Mouse (Mus musculus) limb, embryonic 14.5 days (tissue): ENCODE measurements around the gene Itga9. TPM values are rescaled to one million over a fixed set of nuclear protein-coding genes. Genes with fewer than 3 reads are reported as not detected.

ENCODE experiments used
- ATAC-seq: fragments of 200-750 bp; cut with Nextera tagmentation; 2 replicates; pipeline ENCODE4 v1.8.0; 2017; ENCODE audit warnings: low read depth, moderate number of reproducible peaks, moderate TSS enrichment; ENCODE audit not compliant: low FRiP score
- DNase-seq: peaks from one replicate; pipeline ENCODE4 v3.0.0-alpha.2; 2015; ENCODE audit warnings: low spot score
- H3K27ac ChIP-seq: fragments of 300-500 bp; sonication (generic); replicated peaks from 2 replicates; pipeline ENCODE4 v1.5.1; 2014; ENCODE audit warnings: low read depth, mild to moderate bottlenecking, low read length, moderate library complexity, mixed read lengths
- H3K27me3 ChIP-seq: fragments of 300-500 bp; sonication (generic); 2 replicates; pipeline ENCODE4 v1.6.1; 2014; ENCODE audit warnings: low read length, mixed read lengths; ENCODE audit not compliant: control insufficient read depth, insufficient read depth
- H3K36me3 ChIP-seq: fragments of 300-500 bp; sonication (generic); 2 replicates; pipeline ENCODE4 v1.6.1; 2014; ENCODE audit warnings: mild to moderate bottlenecking, low read length, moderate library complexity, mixed read lengths; ENCODE audit not compliant: control insufficient read depth, insufficient read depth
- H3K4me1 ChIP-seq: fragments of 300-500 bp; sonication (generic); 2 replicates; pipeline ENCODE4 v1.6.1; 2014; ENCODE audit warnings: antibody characterized with exemption, low read length, mixed read lengths; ENCODE audit not compliant: control insufficient read depth, insufficient read depth
- H3K4me2 ChIP-seq: fragments of 300-500 bp; sonication (generic); replicated peaks from 2 replicates; pipeline ENCODE4 v1.6.1; 2014; ENCODE audit warnings: low read depth, mild to moderate bottlenecking, low read length, moderate library complexity; ENCODE audit not compliant: severe bottlenecking
- H3K4me3 ChIP-seq: fragments of 300-500 bp; sonication (generic); replicated peaks from 2 replicates; pipeline ENCODE4 v1.5.1; 2014; ENCODE audit warnings: low read length
- H3K9ac ChIP-seq: fragments of 300-500 bp; sonication (generic); 2 replicates; pipeline ENCODE4 v1.6.1; 2014; ENCODE audit warnings: mild to moderate bottlenecking, low read depth, low read length, moderate library complexity; ENCODE audit not compliant: severe bottlenecking
- H3K9me3 ChIP-seq: fragments of 300-500 bp; sonication (generic); 2 replicates; pipeline ENCODE4 v1.6.1; 2016; ENCODE audit warnings: low read length; ENCODE audit not compliant: control insufficient read depth
- POLR2A ChIP-seq: fragments of 200-500 bp; IDR thresholded peaks from 2 replicates; pipeline ENCODE4 v1.8.0; 2012; ENCODE audit warnings: inconsistent platforms, mild to moderate bottlenecking, moderate library complexity, borderline replicate concordance; ENCODE audit not compliant: insufficient read depth, insufficient read length; ENCODE audit errors: extremely low read depth
- WGBS: fragments of 180-500 bp; shearing (Covaris S2); extraction: QIAGEN DNeasy Blood & Tissue Kit; methylation state at CpG from one replicate; pipeline ENCODE4 v1.1.7; 2014; 5-methylcytosine and 5-hydroxymethylcytosine counted together
- polyA plus RNA-seq, 2 experiments: library from polyadenylated mRNA; depleted of rRNA in 1 of 2; stranded (reverse) in 1 of 2; unstranded in 1 of 2; fragments of >200 nt; fragmentation: Nextera tagmentation in 1 of 2; extraction: Ambion mirVana in 1 of 2; gene quantifications; 2 replicates each; pipeline versions ENCODE4 v1.2.1 to v1.2.3; 2012 to 2014

Itga9 gene
- polyA plus RNA-seq, 2 experiments: 10.0 to 19.7 TPM

DNA sequence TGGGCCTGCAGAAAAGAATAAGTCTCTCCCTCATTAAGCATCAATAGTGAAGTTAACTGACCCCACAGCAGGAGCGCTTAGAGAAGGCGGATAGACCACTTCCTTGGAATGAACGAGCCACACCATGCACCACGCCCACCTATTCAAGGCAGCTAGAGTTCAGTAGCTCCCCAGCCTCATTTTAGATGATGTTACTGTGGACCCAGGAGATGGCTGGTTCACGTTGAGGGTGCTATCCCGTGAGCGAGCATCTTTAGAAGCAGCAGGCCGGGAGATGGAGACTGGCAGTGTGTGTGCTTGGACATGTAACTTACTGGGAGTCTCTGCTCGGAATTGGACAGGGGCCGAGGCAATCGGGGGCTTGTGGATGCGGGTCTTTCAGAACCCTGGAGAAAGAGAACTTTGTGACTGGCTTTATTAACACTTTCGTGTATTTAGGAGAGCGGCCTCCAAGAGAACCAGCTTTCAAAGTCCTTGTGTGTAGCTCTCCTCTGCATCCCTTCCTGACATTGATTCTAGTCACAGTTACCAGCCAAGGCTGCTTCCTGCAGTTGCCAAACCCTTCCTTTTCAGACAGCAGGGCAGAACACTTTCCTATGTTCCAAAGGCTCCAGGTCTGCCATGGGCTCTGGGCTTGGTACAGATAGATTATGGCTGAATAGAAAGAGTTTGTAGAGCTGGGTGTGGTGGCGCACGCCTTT, 1.4 kb downstream of the Itga9 start:
- Histone ChIP-seq H3K27me3 (no peaks in the 10 kb centered on the region), H3K9me3 (no peaks in the 10 kb centered on the region), H3K4me3 (peak overlapping the region; percentile 71), H3K27ac (no peak overlapping the region), H3K4me1 (peaks cover 28% of the 10 kb centered on the region), H3K9ac (peak overlapping the region; percentile 90), H3K4me2 (peak overlapping the region; percentile 77), H3K36me3 (no peaks in the 10 kb centered on the region)
- ATAC-seq (no peak), DNase-seq (no peak)
- WGBS: 44% methylated on average over 16 of the region's 16 CpGs
- TF ChIP-seq POLR2A: no peak

DNA sequence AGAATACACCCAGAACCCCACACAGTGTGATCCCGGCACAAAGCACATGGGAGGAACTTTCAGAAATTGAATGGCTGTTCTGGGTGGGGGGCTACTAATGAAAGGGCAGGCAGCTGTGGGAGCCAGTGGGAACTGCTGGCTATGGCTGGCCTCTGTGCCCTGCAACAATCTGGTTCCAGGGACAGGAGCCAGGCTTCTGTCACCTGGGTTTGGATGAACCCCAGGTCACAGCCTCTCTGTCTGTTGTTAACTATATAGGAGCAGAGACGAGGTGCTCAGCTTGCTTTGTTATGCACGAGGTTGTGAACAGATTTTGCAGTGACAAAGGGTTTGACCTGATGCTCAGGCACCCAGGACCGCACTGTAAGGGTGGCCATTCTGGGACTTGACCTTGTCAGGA, 2.1 kb downstream of the Itga9 start:
- 60% methylated on average over 4 of the region's 4 CpGs for WGBS
- Histone ChIP-seq H3K9me3 (no peaks in the 10 kb centered on the region), H3K4me3 (no peak overlapping the region), H3K27me3 (no peaks in the 10 kb centered on the region), H3K36me3 (no peaks in the 10 kb centered on the region), H3K27ac (no peak overlapping the region), H3K9ac (no peak overlapping the region), H3K4me1 (peaks cover 34% of the 10 kb centered on the region), H3K4me2 (no peak overlapping the region)
- TF ChIP-seq POLR2A: no peak
- no peak for ATAC-seq
- DNase-seq: no peak

- Histone ChIP-seq H3K9ac (no peak overlapping the region), H3K9me3 (no peaks in the 10 kb centered on the region), H3K27me3 (no peaks in the 10 kb centered on the region), H3K36me3 (no peaks in the 10 kb centered on the region), H3K4me3 (no peak overlapping the region), H3K27ac (no peak overlapping the region), H3K4me2 (no peak overlapping the region), H3K4me1 (peaks cover 37% of the 10 kb centered on the region)
- ATAC-seq (no peak), DNase-seq (no peak)
- TF ChIP-seq POLR2A: no peak
- 48% methylated on average over 10 of the region's 10 CpGs for WGBS
Observed at GRCm38 (mm10) chr9:118610060-118610459, 3.6 kb downstream of the Itga9 start.

DNA sequence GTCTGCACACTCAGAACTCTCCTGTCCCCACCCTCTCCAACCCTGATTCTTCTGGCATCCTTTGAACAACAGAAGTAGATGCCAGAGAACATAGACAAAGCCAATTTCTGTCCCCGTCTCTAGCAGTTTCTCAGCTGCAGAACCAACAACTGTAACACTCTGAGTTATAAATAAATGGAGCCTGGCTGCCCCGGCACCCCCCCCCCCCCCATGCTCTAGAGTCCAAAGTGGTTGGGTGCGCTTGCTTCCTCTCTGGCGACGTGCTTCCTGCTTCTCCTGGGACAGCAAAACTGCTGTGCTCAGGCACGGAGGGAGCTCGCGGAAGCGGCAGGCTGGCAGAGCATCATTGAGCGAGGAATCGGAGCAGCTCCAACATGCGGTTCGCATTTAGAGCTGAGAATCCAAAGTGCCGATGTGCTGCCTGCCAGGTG, 4.6 kb downstream of the Itga9 start:
- H3K36me3 ChIP-seq: no peaks in the 10 kb centered on the region
- DNase-seq (no peak), ATAC-seq (no peak)
- peak overlapping the region; percentile 17; the same call in 1 of the 2 replicates for H3K4me2 ChIP-seq
- H3K4me1 ChIP-seq: peaks cover 37% of the 10 kb centered on the region
- no peak overlapping the region for H3K4me3 ChIP-seq
- no peaks in the 10 kb centered on the region for H3K27me3 ChIP-seq
- H3K27ac ChIP-seq: no peak overlapping the region
- H3K9ac ChIP-seq: no peak overlapping the region
- WGBS: 30% methylated on average over 14 of the region's 14 CpGs
- H3K9me3 ChIP-seq: no peaks in the 10 kb centered on the region
- no peak for TF ChIP-seq POLR2A

- no peak overlapping the region for H3K9ac ChIP-seq
- no peak for ATAC-seq
- no peak overlapping the region for H3K27ac ChIP-seq
- no peak for TF ChIP-seq POLR2A
- no peak overlapping the region; the same call in 1 of the 2 replicates for H3K4me2 ChIP-seq
- no peaks in the 10 kb centered on the region for H3K9me3 ChIP-seq
- WGBS: 33% methylated on average over 20 of the region's 20 CpGs
- H3K36me3 ChIP-seq: no peaks in the 10 kb centered on the region
- no peaks in the 10 kb centered on the region for H3K27me3 ChIP-seq
- H3K4me3 ChIP-seq: no peak overlapping the region
- peaks cover 37% of the 10 kb centered on the region for H3K4me1 ChIP-seq
- no peak for DNase-seq
Observed at GRCm38 (mm10) chr9:118611958-118612581, 5.6 kb downstream of the Itga9 start.
